Mouse (Mus musculus): ENCODE measurements at regions not wholly inside any gene's neighbourhood (a gene's known extent, or its start where the extent isn't known, plus 50 kb on each side); places are given as distances from the start of the nearest gene placed in this dataset.

- ATAC-seq: no peak
- WGBS: 29% methylated on average over 5 of the region's 5 CpGs
- no peaks in the 10 kb centered on the region for H3K9me3 ChIP-seq (replicated peaks)
- no peak overlapping the region for H3K9ac ChIP-seq
- H3K4me2 ChIP-seq: no peak overlapping the region
- H3K27ac ChIP-seq: no peak overlapping the region
- H3K4me1 ChIP-seq: peaks cover 4% of the 10 kb centered on the region; the same call in 1 of the 2 replicates
- H3K4me3 ChIP-seq: no peak overlapping the region
- H3K36me3 ChIP-seq (ENCODE audit: poor library complexity, severe bottlenecking): no peaks in the 10 kb centered on the region
- no peaks in the 10 kb centered on the region for H3K27me3 ChIP-seq
Observed at GRCm38 (mm10) chr2:174936665-174937064, 73.4 kb upstream of the Gm14444 start.

GRCm38 (mm10) chr2:174937930-174938329 is 72.1 kb upstream of the Gm14444 start:
- Histone ChIP-seq H3K4me3 (no peak overlapping the region), H3K27ac (no peak overlapping the region), H3K27me3 (no peaks in the 10 kb centered on the region), H3K4me1 (no peaks in the 10 kb centered on the region), H3K4me2 (no peak overlapping the region), H3K9ac (no peak overlapping the region), H3K9me3 (replicated peaks) (no peaks in the 10 kb centered on the region), H3K36me3 (ENCODE audit: poor library complexity, severe bottlenecking) (no peaks in the 10 kb centered on the region)
- 86% methylated on average over 4 of the region's 4 CpGs for WGBS
- ATAC-seq: no peak

GRCm38 (mm10) chr2:174942221-174942620 is 67.8 kb upstream of the Gm14444 start:
- Histone ChIP-seq H3K9ac (no peak overlapping the region), H3K36me3 (ENCODE audit: poor library complexity, severe bottlenecking) (no peaks in the 10 kb centered on the region), H3K4me2 (no peak overlapping the region), H3K4me3 (no peak overlapping the region), H3K4me1 (no peaks in the 10 kb centered on the region), H3K9me3 (replicated peaks) (no peaks in the 10 kb centered on the region), H3K27ac (no peak overlapping the region), H3K27me3 (no peaks in the 10 kb centered on the region)
- WGBS: 86% methylated on average over 4 of the region's 4 CpGs
- ATAC-seq: no peak

- H3K4me3 ChIP-seq: no peak overlapping the region
- H3K27ac ChIP-seq: no peak overlapping the region
- H3K9me3 ChIP-seq (replicated peaks): no peaks in the 10 kb centered on the region
- H3K36me3 ChIP-seq (ENCODE audit: poor library complexity, severe bottlenecking): no peaks in the 10 kb centered on the region
- H3K27me3 ChIP-seq: no peaks in the 10 kb centered on the region
- H3K4me1 ChIP-seq: no peaks in the 10 kb centered on the region
- ATAC-seq: no peak
- 83% methylated on average over 8 of the region's 8 CpGs for WGBS
- H3K4me2 ChIP-seq: no peak overlapping the region
- H3K9ac ChIP-seq: no peak overlapping the region
Observed at GRCm38 (mm10) chr2:174948106-174948505, 61.9 kb upstream of the Gm14444 start.
